In genomic region chr9:88404088-88404487, GRCm38 (mm10) we compare ENCODE assay signal across 9 mouse cellular contexts. TPM values are rescaled to one million over a fixed set of nuclear protein-coding genes. Genes with fewer than 3 reads are reported as not detected.
DNase-seq lines count a peak whose midpoint lies in the region; ATAC-seq lines count a peak whose summit lies in the region.
"Had no signal": no experiment of that assay in that cellular context is flagged by ENCODE, and none has a peak within 500 bp of the region (broad histone marks: within the 10 kb centered on the region; RNA-seq: fewer than 3 reads in every experiment).

No protein-coding gene starts in this region.

- 31% methylated on average over 10 of the region's 10 CpGs for WGBS in liver, embryonic 12.5 days (ENCODE audit: insufficient replicate concordance)
- 55% methylated on average over 10 of the region's 10 CpGs for WGBS in hindbrain, embryonic 16.5 days

- peak overlapping the region; percentile 9; the same call in 1 of the 2 replicates for H3K4me3 ChIP-seq in liver, embryonic 12.5 days
- no peak overlapping the region for H3K4me3 ChIP-seq in hindbrain, embryonic 16.5 days (ENCODE audit: low read length)
- H3K4me3 ChIP-seq: hindbrain, embryonic 15.5 days had no signal

- no peak overlapping the region for H3K9ac ChIP-seq in liver, embryonic 12.5 days
- no peak overlapping the region for H3K9ac ChIP-seq in hindbrain, embryonic 16.5 days (ENCODE audit: low read depth, low read length)
- H3K9ac ChIP-seq: hindbrain, embryonic 15.5 days had no signal

- peak; percentile 69; the same call in 1 of the 2 replicates for ATAC-seq in frontal cortex, adult (ENCODE audit: low TSS enrichment)
- peak; percentile 86 for ATAC-seq in liver, embryonic 12.5 days
- ATAC-seq in hindbrain, embryonic 16.5 days = no peak

- no peak for DNase-seq in frontal cortex, postnatal 14 days (ENCODE audit: low spot score in 2 of 2)
- DNase-seq in CD4-positive helper T cell, adult 2 months (ENCODE audit: low read depth, low spot score) = peak; percentile 28
- DNase-seq in gastrocnemius, postnatal 14 days = peak; percentile 19
- DNase-seq in spleen, adult 12 weeks (ENCODE audit: low spot score) = peak; percentile 42
- DNase-seq in ovary, postnatal 36 days (ENCODE audit: low spot score) = no peak

- H3K27ac ChIP-seq in liver, embryonic 12.5 days = no peak overlapping the region
- no peak overlapping the region for H3K27ac ChIP-seq in hindbrain, embryonic 16.5 days (ENCODE audit: low read depth, low read length)
- H3K27ac ChIP-seq: hindbrain, embryonic 15.5 days had no signal

- H3K36me3 ChIP-seq in liver, embryonic 12.5 days = peaks cover 24% of the 10 kb centered on the region
- peaks cover 15% of the 10 kb centered on the region for H3K36me3 ChIP-seq in hindbrain, embryonic 16.5 days (ENCODE audit: control insufficient read depth, insufficient read depth, low read length)

- H3K4me2 ChIP-seq in liver, embryonic 12.5 days = peak overlapping the region; percentile 47
- H3K4me2 ChIP-seq in hindbrain, embryonic 16.5 days (ENCODE audit: low read length) = no peak overlapping the region
- H3K4me2 ChIP-seq: hindbrain, embryonic 15.5 days had no signal

- intact Hi-C loops in gastrocnemius, postnatal 14 days (cut with DNase I; ENCODE audit: low total_unique reads) = loop anchor here (5.0 kb wide), 1 partner anchor 162 kb away; no protein-coding TSS in a partner anchor

- H3K27me3 ChIP-seq in liver, embryonic 12.5 days (replicated peaks) = no peaks in the 10 kb centered on the region
- no peaks in the 10 kb centered on the region for H3K27me3 ChIP-seq in hindbrain, embryonic 16.5 days (replicated peaks; ENCODE audit: control insufficient read depth, insufficient read depth, low read length)
- H3K27me3 ChIP-seq: hindbrain, embryonic 15.5 days had no signal

- no peaks in the 10 kb centered on the region for H3K9me3 ChIP-seq in liver, embryonic 12.5 days (replicated peaks)
- H3K9me3 ChIP-seq in hindbrain, embryonic 16.5 days (ENCODE audit: control insufficient read depth, low read length) = no peaks in the 10 kb centered on the region
- H3K9me3 ChIP-seq: hindbrain, embryonic 15.5 days had no signal

- peaks cover 6% of the 10 kb centered on the region; the same call in 1 of the 2 replicates for H3K4me1 ChIP-seq in liver, embryonic 12.5 days
- H3K4me1 ChIP-seq in hindbrain, embryonic 16.5 days (ENCODE audit: control insufficient read depth, insufficient read depth, low read depth, low read length) = no peaks in the 10 kb centered on the region
- H3K4me1 ChIP-seq: hindbrain, embryonic 15.5 days had no signal

RNA-seq across cellular contexts. Expression of gene Snx14, which starts 34.7 kb away (rescaled TPM):
- total RNA-seq in gastrocnemius, postnatal 14 days (2021) = 10 to 100 TPM; 11.7 to 13.9 TPM
- polyA plus RNA-seq in liver, embryonic 12.5 days (2016; fragmentation: Nextera tagmentation; extraction: Ambion mirVana) = 14.5 and 16.0 TPM in 2 replicates
- polyA plus RNA-seq in hindbrain, embryonic 16.5 days (2015; fragmentation: Nextera tagmentation; extraction: Ambion mirVana) = 39.7 and 41.1 TPM in 2 replicates

RNA-seq across cellular contexts. Expression of gene Gm20537, which starts 52.3 kb away (rescaled TPM):
- total RNA-seq in gastrocnemius, postnatal 14 days (2021) = 1 to 10 TPM in 1 of 2 experiments, not detected in 1; 1.3 TPM
- polyA plus RNA-seq in liver, embryonic 12.5 days (2016; fragmentation: Nextera tagmentation; extraction: Ambion mirVana) = 0.15 and 0.61 TPM in 2 replicates
- 0.70 and 1.2 TPM in 2 replicates for polyA plus RNA-seq in hindbrain, embryonic 16.5 days (2015; fragmentation: Nextera tagmentation; extraction: Ambion mirVana)

Comparison
In these comparisons a context has a peak if more than half of its experiments do, and no peak if none do; other contexts are left out.
1. DNase-seq: peak in CD4-positive helper T cell, adult 2 months (single experiment), gastrocnemius, postnatal 14 days (single experiment) and spleen, adult 12 weeks (single experiment); none in frontal cortex, postnatal 14 days (0 of 2) and ovary, postnatal 36 days (single experiment).